Mouse (Mus musculus) heart, adult 2 months (tissue): Measurements from ENCODE around the gene Fam210b.

ENCODE experiments used
- CTCF ChIP-seq: fragments of 200-600 bp; IDR thresholded peaks from 2 replicates; pipeline ENCODE4 v1.8.1; 2022; ENCODE audit warnings: antibody characterized with exemption, mild to moderate bottlenecking, moderate library complexity
- POLR2A ChIP-seq: fragments of 200-500 bp; IDR thresholded peaks from 2 replicates; pipeline ENCODE4 v1.6.1; 2011; ENCODE audit warnings: mild to moderate bottlenecking, low read depth, low read length, control low read depth; ENCODE audit not compliant: insufficient read depth

GRCm38 (mm10) chr2:172395961-172396360 is 50.6 kb downstream of the Fam210b start:
- TF ChIP-seq CTCF (no peak), POLR2A (no peak)
